Mouse (Mus musculus): Measurements from ENCODE around the gene Egln1. TPM values are rescaled to one million over a fixed set of nuclear protein-coding genes. Genes with fewer than 3 reads are reported as not detected.

Egln1 gene
- polyA plus RNA-seq, 1 experiment from 2014 or later = 21.3 TPM

DNA sequence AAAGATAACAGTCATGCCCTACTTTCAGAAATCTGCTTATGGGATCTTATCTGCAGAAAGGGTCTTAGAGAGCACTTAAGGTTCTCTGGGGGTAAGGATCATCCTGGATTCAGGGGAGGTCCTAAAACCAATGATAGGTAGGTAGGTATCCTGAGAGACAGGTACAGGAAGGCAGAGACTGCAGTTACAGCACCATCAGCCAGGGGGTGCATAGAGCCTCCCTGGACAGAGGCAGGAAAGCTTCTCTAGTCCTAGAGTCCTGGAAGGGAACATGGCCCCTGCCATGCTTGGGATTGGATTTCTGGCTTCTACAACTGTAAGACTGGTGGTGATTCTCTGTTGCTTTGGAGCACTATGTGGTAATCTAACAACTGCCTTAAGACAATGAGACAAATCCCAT lies 89.7 kb downstream of the Egln1 start:
- peaks cover 15% of the 10 kb centered on the region for H3K4me1 ChIP-seq (replicated peaks; ENCODE audit: control insufficient read depth, insufficient read depth, low read length)
- no peak for ATAC-seq
- H3K4me2 ChIP-seq (ENCODE audit: low read length) = no peak overlapping the region
- H3K9me3 ChIP-seq (ENCODE audit: control insufficient read depth, low read length) = 0 out of 2 replicates have a peak, but pooled peaks cover 5% of the 10 kb centered on the region
- no peak overlapping the region for H3K27ac ChIP-seq (ENCODE audit: low read length)
- H3K9ac ChIP-seq (replicated peaks; ENCODE audit: low read depth, low read length) = no peak overlapping the region
- H3K36me3 ChIP-seq (ENCODE audit: control insufficient read depth, insufficient read depth) = peaks cover 36% of the 10 kb centered on the region
- no peak overlapping the region for H3K4me3 ChIP-seq (replicated peaks; ENCODE audit: low read length)
- no peaks in the 10 kb centered on the region for H3K27me3 ChIP-seq (replicated peaks; ENCODE audit: control insufficient read depth, insufficient read depth, low read length)

Other genes starting within 250 kb of the Egln1 start
- 60.0 and 62.6 TPM in 2 replicates for gene Ttc13, start 227.3 kb downstream of the Egln1 start, polyA plus RNA-seq (2015; fragmentation: Nextera tagmentation; extraction: Ambion mirVana)
- 26.9 and 33.5 TPM in 2 replicates for gene Arv1, start 227.2 kb downstream of the Egln1 start, polyA plus RNA-seq (2015; fragmentation: Nextera tagmentation; extraction: Ambion mirVana)
- gene Fam89a, start 197.5 kb downstream of the Egln1 start, polyA plus RNA-seq (2015; fragmentation: Nextera tagmentation; extraction: Ambion mirVana) = 0.25 TPM in 1 of 2 replicates, not detected in the other
- gene Trim67, start 156.2 kb downstream of the Egln1 start, polyA plus RNA-seq (2015; fragmentation: Nextera tagmentation; extraction: Ambion mirVana) = 28.8 and 30.4 TPM in 2 replicates
- gene Gnpat, start 86.3 kb downstream of the Egln1 start, polyA plus RNA-seq (2015; fragmentation: Nextera tagmentation; extraction: Ambion mirVana) = 92.7 TPM in 2 replicates
- 36.1 and 38.3 TPM in 2 replicates for gene 2810004N23Rik, start 86.2 kb downstream of the Egln1 start, polyA plus RNA-seq (2015; fragmentation: Nextera tagmentation; extraction: Ambion mirVana)
- 15.0 and 15.2 TPM in 2 replicates for gene Exoc8, start 51.6 kb downstream of the Egln1 start, polyA plus RNA-seq (2015; fragmentation: Nextera tagmentation; extraction: Ambion mirVana)
- gene Sprtn, start 51.4 kb downstream of the Egln1 start, polyA plus RNA-seq (2015; fragmentation: Nextera tagmentation; extraction: Ambion mirVana) = 10.6 and 12.9 TPM in 2 replicates
- 158 and 162 TPM in 2 replicates for gene Tsnax, start 63.7 kb upstream of the Egln1 start, polyA plus RNA-seq (2015; fragmentation: Nextera tagmentation; extraction: Ambion mirVana)
- 1.0 and 1.1 TPM in 2 replicates for gene Disc1, start 104.9 kb upstream of the Egln1 start, polyA plus RNA-seq (2015; fragmentation: Nextera tagmentation; extraction: Ambion mirVana)

All from forebrain, embryonic 16.5 days (tissue).